Mouse (Mus musculus): Measurements from ENCODE around the gene Wwc2.

DNA sequence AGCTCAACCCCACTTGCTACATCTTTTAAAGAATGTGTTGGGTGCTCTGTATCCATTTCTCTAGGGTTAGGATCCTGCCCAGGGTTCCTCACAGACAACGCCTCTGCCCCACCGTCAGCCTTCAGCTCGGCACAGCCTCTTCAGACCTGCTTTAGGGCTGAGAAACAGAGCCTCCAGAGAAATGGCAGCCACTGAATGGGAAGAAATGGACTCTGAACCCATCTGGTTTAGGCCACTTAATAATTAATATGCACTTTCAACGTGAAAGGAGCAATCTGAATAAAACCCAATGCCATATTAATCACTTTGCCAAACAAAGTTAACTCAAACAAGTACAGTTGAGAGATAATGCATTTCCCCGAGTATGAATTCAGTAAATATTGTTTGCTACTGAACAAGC, 106.4 kb downstream of the Wwc2 start:
- TF ChIP-seq CTCF (IDR thresholded peaks at IDR 0.05; ENCODE audit: low read depth) = no peak
- TF ChIP-seq EP300 (optimal IDR thresholded peaks at IDR 0.05) = no peak
